Mouse (Mus musculus) MEL (cell line): ENCODE measurements around the gene Zfp287. TPM values are rescaled to one million over a fixed set of nuclear protein-coding genes. Genes with fewer than 3 reads are reported as not detected.

Experiments
- DNase-seq: peaks from one replicate; pipeline ENCODE4 v3.0.0; 2011; ENCODE audit warnings: low read depth, low spot score
- H3K27ac ChIP-seq: 2 replicates; pipeline ENCODE4 v1.5.1; 2012; ENCODE audit warnings: low read depth, mild to moderate bottlenecking, control low read depth, low read length, moderate library complexity; ENCODE audit not compliant: control insufficient read depth
- H3K27me3 ChIP-seq, 2 experiments: fragments of 150-350 bp in 1 of 2; sonication (generic) in 1 of 2; 2 replicates each; pipeline ENCODE4 v1.6.1; 2012; ENCODE audit warnings: low read length in 2 of 2, mild to moderate bottlenecking in 2 of 2, improper control_type of control experiment in 1 of 2, moderate library complexity in 1 of 2; ENCODE audit not compliant: insufficient read depth in 2 of 2, control insufficient read depth in 1 of 2
- H3K36me3 ChIP-seq, 2 experiments: 2 replicates each; pipeline ENCODE4 v1.6.1; 2012 to 2014; ENCODE audit warnings: low read length in 2 of 2, improper control_type of control experiment in 1 of 2, inconsistent platforms in 1 of 2, mild to moderate bottlenecking in 1 of 2; ENCODE audit not compliant: insufficient read depth in 2 of 2, control insufficient read depth in 1 of 2
- H3K4me1 ChIP-seq, 2 experiments: fragments of 150-350 bp in 1 of 2; sonication (generic) in 1 of 2; 2 replicates each; pipeline ENCODE4 v1.6.1; 2012; ENCODE audit warnings: low read length in 2 of 2, improper control_type of control experiment in 1 of 2, mild to moderate bottlenecking in 1 of 2; ENCODE audit not compliant: insufficient read depth in 2 of 2, control insufficient read depth in 1 of 2
- H3K4me3 ChIP-seq, 2 experiments: fragments of 150-350 bp in 1 of 2; sonication (generic) in 1 of 2; 2 replicates each; pipeline ENCODE4 v1.5.1; 2012; ENCODE audit warnings: low read depth in 2 of 2, low read length in 2 of 2, mild to moderate bottlenecking in 2 of 2, moderate library complexity in 2 of 2, control low read depth in 1 of 2, improper control_type of control experiment in 1 of 2; ENCODE audit not compliant: control insufficient read depth in 1 of 2, insufficient read depth in 1 of 2
- H3K79me2 ChIP-seq: 2 replicates; pipeline ENCODE4 v1.6.1; 2012; ENCODE audit warnings: mild to moderate bottlenecking, low read length, moderate library complexity; ENCODE audit not compliant: control insufficient read depth, poor library complexity, insufficient read depth
- H3K9ac ChIP-seq: 2 replicates; pipeline ENCODE4 v1.6.1; 2012; ENCODE audit warnings: low read depth, mild to moderate bottlenecking, control low read depth, low read length, moderate library complexity; ENCODE audit not compliant: control insufficient read depth, poor library complexity, severe bottlenecking
- H3K9me3 ChIP-seq: fragments of 150-350 bp; sonication (generic); replicated peaks from 2 replicates; pipeline ENCODE4 v1.6.1; 2012; ENCODE audit warnings: mild to moderate bottlenecking, low read length, improper control_type of control experiment, moderate library complexity; ENCODE audit not compliant: insufficient read depth
- CHD2 ChIP-seq: IDR thresholded peaks from 2 replicates; pipeline ENCODE4 v1.6.1; 2011; ENCODE audit warnings: low read length, improper control_type of control experiment
- CTCF ChIP-seq, 3 experiments: IDR thresholded peaks in 2 of 3; conservative IDR thresholded peaks in 1 of 3; 2 replicates each; pipeline ENCODE4 v1.5.1; 2011 to 2012; ENCODE audit warnings: low read length in 3 of 3, low read depth in 2 of 3, mild to moderate bottlenecking in 2 of 3, improper control_type of control experiment in 1 of 3, inconsistent platforms in 1 of 3, mixed read lengths in 1 of 3, moderate library complexity in 1 of 3; ENCODE audit not compliant: control insufficient read depth in 1 of 3, insufficient read depth in 1 of 3, poor library complexity in 1 of 3, severe bottlenecking in 1 of 3
- ETS1 ChIP-seq: IDR thresholded peaks from 2 replicates; pipeline ENCODE4 v1.6.1; 2012; ENCODE audit warnings: low read depth, mild to moderate bottlenecking, inconsistent platforms, low read length, improper control_type of control experiment, moderate library complexity
- GABPA ChIP-seq: IDR thresholded peaks from 2 replicates; pipeline ENCODE4 v1.6.1; 2012; ENCODE audit warnings: low read depth, mild to moderate bottlenecking, inconsistent platforms, low read length, improper control_type of control experiment, moderate library complexity
- HCFC1 ChIP-seq: IDR thresholded peaks from 2 replicates; pipeline ENCODE4 v1.6.1; 2012; ENCODE audit warnings: low read depth, mild to moderate bottlenecking, inconsistent platforms, low read length, improper control_type of control experiment, moderate library complexity
- JUND ChIP-seq: IDR thresholded peaks from 2 replicates; pipeline ENCODE4 v1.6.1; 2011; ENCODE audit warnings: low read depth, mild to moderate bottlenecking, improper control_type of control experiment, low read length
- MAZ ChIP-seq: IDR thresholded peaks from 2 replicates; pipeline ENCODE4 v1.6.1; 2012; ENCODE audit warnings: low read depth, mild to moderate bottlenecking, inconsistent platforms, low read length, improper control_type of control experiment
- MXI1 ChIP-seq: IDR thresholded peaks from 2 replicates; pipeline ENCODE4 v1.6.1; 2011; ENCODE audit warnings: mild to moderate bottlenecking, low read depth, low read length, improper control_type of control experiment
- NELFE ChIP-seq: IDR thresholded peaks from 2 replicates; pipeline ENCODE4 v1.6.1; 2011; ENCODE audit warnings: low read depth, low read length, improper control_type of control experiment
- POLR2AphosphoS2 ChIP-seq: IDR thresholded peaks from 2 replicates; pipeline ENCODE4 v1.6.1; 2011; ENCODE audit warnings: low read length, improper control_type of control experiment
- RAD21 ChIP-seq: IDR thresholded peaks from 2 replicates; pipeline ENCODE4 v1.6.1; 2011; ENCODE audit warnings: mild to moderate bottlenecking, low read depth, low read length, improper control_type of control experiment
- SMC3 ChIP-seq: IDR thresholded peaks from 2 replicates; pipeline ENCODE4 v1.6.1; 2011; ENCODE audit warnings: low read depth, low read length, improper control_type of control experiment
- TAL1 ChIP-seq: IDR thresholded peaks from 2 replicates; pipeline ENCODE4 v1.6.1; 2012; ENCODE audit warnings: mild to moderate bottlenecking, inconsistent platforms, low read length, moderate library complexity, mixed read lengths
- TBP ChIP-seq: IDR thresholded peaks from 2 replicates; pipeline ENCODE4 v1.8.0; 2011; ENCODE audit warnings: low read depth, low read length, improper control_type of control experiment
- TCF12 ChIP-seq: IDR thresholded peaks from 2 replicates; pipeline ENCODE4 v1.6.1; 2014; ENCODE audit warnings: low read depth, mild to moderate bottlenecking, inconsistent platforms, low read length, improper control_type of control experiment, moderate library complexity
- UBTF ChIP-seq: IDR thresholded peaks from 2 replicates; pipeline ENCODE4 v1.6.1; 2012; ENCODE audit warnings: low read depth, mild to moderate bottlenecking, inconsistent platforms, low read length, improper control_type of control experiment, moderate library complexity, borderline replicate concordance; ENCODE audit not compliant: insufficient read depth
- USF2 ChIP-seq, 2 experiments: IDR thresholded peaks; 2 replicates each; pipeline ENCODE4 v1.6.1; 2011 to 2012; ENCODE audit warnings: improper control_type of control experiment in 2 of 2, low read length in 2 of 2, borderline replicate concordance in 1 of 2, inconsistent platforms in 1 of 2, low read depth in 1 of 2, mild to moderate bottlenecking in 1 of 2; ENCODE audit not compliant: insufficient read depth in 1 of 2
- ZC3H11A ChIP-seq: IDR thresholded peaks from 2 replicates; pipeline ENCODE4 v1.6.1; 2012; ENCODE audit warnings: low read depth, mild to moderate bottlenecking, inconsistent platforms, low read length, improper control_type of control experiment
- ZNF384 ChIP-seq: IDR thresholded peaks from 2 replicates; pipeline ENCODE4 v1.6.1; 2012; ENCODE audit warnings: low read depth, mild to moderate bottlenecking, inconsistent platforms, low read length, improper control_type of control experiment
- polyA plus RNA-seq, 2 experiments: library from polyadenylated mRNA; stranded (reverse) in 1 of 2; unstranded in 1 of 2; fragments of >175 nt in 1 of 2; fragments of >200 nt in 1 of 2; gene quantifications; 2 replicates each; pipeline versions ENCODE4 v1.2.1 to v1.2.4; 2012; ENCODE audit warnings: low replicate concordance in 2 of 2, low read depth in 1 of 2; ENCODE audit not compliant: insufficient read length in 2 of 2, insufficient read depth in 1 of 2, missing spikeins in 1 of 2
- total RNA-seq: library from RNA; depleted of rRNA; stranded (reverse); fragments of 300-350 nt; gene quantifications from 2 replicates; pipeline ENCODE4 v1.2.3, GENCODE M21; 2012

The Zfp287 gene
- total and polyA plus RNA-seq, 3 experiments: not detected

- no peak overlapping the region for H3K4me3 ChIP-seq
- peak; percentile 89 for TF ChIP-seq ZC3H11A
- peak; percentile 75; the same call in 1 of the 2 replicates for TF ChIP-seq MAZ
- TF ChIP-seq CTCF (IDR thresholded peaks at IDR 0.05 in 2 of 3, conservative IDR thresholded peaks at IDR 0.05 in 1 of 3; ENCODE audit: control insufficient read depth in 1 of 3, insufficient read depth in 1 of 3, low read depth in 2 of 3, low read length in 3 of 3, poor library complexity in 1 of 3, severe bottlenecking in 1 of 3): peak; percentile 76 to 96 (median 92)
- no peak for TF ChIP-seq NELFE
- TF ChIP-seq TCF12: peak; percentile 9; the same call in 1 of the 2 replicates
- TF ChIP-seq RAD21: peak; percentile 98
- TF ChIP-seq SMC3: peak; percentile 97
- TF ChIP-seq CHD2: no peak
- TF ChIP-seq TAL1: no peak
- no peak for TF ChIP-seq ZNF384
- TF ChIP-seq TBP: 0 out of 2 replicates have a peak, but pooled peaks have one; percentile 26
- TF ChIP-seq, all 39 proteins: peak for 7
These were observed 24.9 kb upstream of the Zfp287 start for GRCm38 (mm10) chr11:62756456-62757142.

DNA sequence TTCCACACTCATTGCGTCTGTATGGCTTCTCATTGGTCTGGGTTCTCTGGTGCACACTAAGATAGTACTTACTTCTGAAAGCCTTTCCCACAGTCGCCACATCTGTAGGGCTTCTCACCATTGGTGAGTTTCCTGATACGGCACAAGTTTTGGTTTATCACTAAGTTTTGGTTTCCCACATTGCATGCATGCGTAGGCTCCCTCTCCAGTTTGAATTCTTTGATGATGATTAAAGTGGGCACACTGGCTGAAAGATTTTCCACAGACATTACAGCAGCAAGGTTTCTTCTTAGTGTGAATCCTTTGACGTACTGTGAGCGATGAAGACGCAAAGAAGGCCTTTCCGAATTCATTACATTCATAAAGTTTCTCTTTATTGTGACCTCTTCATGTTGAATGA is 21.1 kb upstream of the Zfp287 start, which contains the start of gene Gm10428:
Gm10428 (plus strand) TSS at position 321 of the 400 bp plus-strand sequence.
- no peaks in the 10 kb centered on the region for H3K36me3 ChIP-seq
- no peak within 1 kb of the TSS for H3K4me3 ChIP-seq
- DNase-seq: no peak
- H3K27me3 ChIP-seq: peaks cover 0 to 5% of the 10 kb centered on the region in 2 experiments; a peak in 3 of 4 replicates
- TF ChIP-seq UBTF (no peak), MXI1 (no peak), USF2 (IDR thresholded peaks at IDR 0.05; ENCODE audit: borderline replicate concordance in 1 of 2, insufficient read depth in 1 of 2, low read depth in 1 of 2, low read length in 2 of 2) (no peak), ETS1 (no peak), GABPA (no peak), HCFC1 (no peak), POLR2AphosphoS2 (no peak), TCF12 (no peak), JUND (no peak), ZC3H11A (no peak)
- H3K9me3 ChIP-seq: no peaks in the 10 kb centered on the region
- H3K79me2 ChIP-seq: no peaks in the 10 kb centered on the region
- no peaks in the 10 kb centered on the region for H3K4me1 ChIP-seq
- no peak within 1 kb of the TSS for H3K27ac ChIP-seq
- H3K9ac ChIP-seq: no peak within 1 kb of the TSS

More at GRCm38 (mm10) chr11:62756456-62757142, 24.9 kb upstream of the Zfp287 start:
- Histone ChIP-seq H3K4me1 (no peaks in the 10 kb centered on the region), H3K79me2 (no peaks in the 10 kb centered on the region), H3K9ac (no peak overlapping the region), H3K27ac (no peak overlapping the region), H3K36me3 (no peaks in the 10 kb centered on the region), H3K9me3 (no peaks in the 10 kb centered on the region), H3K27me3 (no peaks in the 10 kb centered on the region; a peak in 1 of 4 replicates)
- peak; percentile 86 for DNase-seq
